Mouse (Mus musculus): ENCODE measurements at regions not wholly inside any gene's neighbourhood (a gene's known extent, or its start where the extent isn't known, plus 50 kb on each side); places are given as distances from the start of the nearest gene placed in this dataset.
A peak's percentile ranks its signal among the peaks of the same experiment; 100 is the strongest.

GRCm38 (mm10) chr1:128711121-128711520, 119.0 kb upstream of the Cxcr4 start:
- no peak overlapping the region for H3K4me3 ChIP-seq (ENCODE audit: low read depth, low read length)
- ATAC-seq (ENCODE audit: low read depth), result 0 out of 2 replicates have a peak, but pooled peaks have one; percentile 6

GRCm38 (mm10) chr1:128707747-128708146, 115.7 kb upstream of the Cxcr4 start:
- no peak overlapping the region for H3K27ac ChIP-seq (replicated peaks; ENCODE audit: low read depth, low read length)
- no peaks in the 10 kb centered on the region for H3K27me3 ChIP-seq (replicated peaks; ENCODE audit: control insufficient read depth, insufficient read depth, low read length)
- H3K9me3 ChIP-seq (ENCODE audit: control insufficient read depth, low read length), result no peaks in the 10 kb centered on the region
- ATAC-seq (ENCODE audit: low read depth) (no peak), DNase-seq (ENCODE audit: low spot score) (no peak)
- H3K9ac ChIP-seq (ENCODE audit: low read depth, low read length), result no peak overlapping the region
- no peaks in the 10 kb centered on the region for H3K4me1 ChIP-seq (ENCODE audit: control insufficient read depth, insufficient read depth, low read length)
- no peak overlapping the region for H3K4me2 ChIP-seq (ENCODE audit: low read depth, low read length)
- 93% methylated on average over 6 of the region's 6 CpGs for WGBS
- no peak overlapping the region for H3K4me3 ChIP-seq (ENCODE audit: low read depth, low read length)
- no peaks in the 10 kb centered on the region for H3K36me3 ChIP-seq (ENCODE audit: control insufficient read depth, insufficient read depth, low read length)

More at GRCm38 (mm10) chr1:128711121-128711520, 119.0 kb upstream of the Cxcr4 start:
- Histone ChIP-seq H3K4me1 (ENCODE audit: control insufficient read depth, insufficient read depth, low read length) (no peaks in the 10 kb centered on the region; the same call in 1 of the 2 replicates), H3K27me3 (replicated peaks; ENCODE audit: control insufficient read depth, insufficient read depth, low read length) (no peaks in the 10 kb centered on the region), H3K4me2 (ENCODE audit: low read depth, low read length) (no peak overlapping the region), H3K9ac (ENCODE audit: low read depth, low read length) (no peak overlapping the region), H3K9me3 (ENCODE audit: control insufficient read depth, low read length) (no peaks in the 10 kb centered on the region), H3K27ac (replicated peaks; ENCODE audit: low read depth, low read length) (no peak overlapping the region), H3K36me3 (ENCODE audit: control insufficient read depth, insufficient read depth, low read length) (no peaks in the 10 kb centered on the region)
- WGBS, result 66% methylated on average over 5 of the region's 5 CpGs
- DNase-seq (ENCODE audit: low spot score), result no peak

- WGBS, result 83% methylated on average over 2 of the region's 2 CpGs
- ATAC-seq (ENCODE audit: low read depth) (no peak), DNase-seq (ENCODE audit: low spot score) (no peak)
- H3K4me2 ChIP-seq (ENCODE audit: low read depth, low read length), result no peak overlapping the region
- H3K4me1 ChIP-seq (ENCODE audit: control insufficient read depth, insufficient read depth, low read length), result no peaks in the 10 kb centered on the region
- H3K36me3 ChIP-seq (ENCODE audit: control insufficient read depth, insufficient read depth, low read length), result no peaks in the 10 kb centered on the region
- no peaks in the 10 kb centered on the region for H3K27me3 ChIP-seq (replicated peaks; ENCODE audit: control insufficient read depth, insufficient read depth, low read length)
- no peaks in the 10 kb centered on the region for H3K9me3 ChIP-seq (ENCODE audit: control insufficient read depth, low read length)
- H3K9ac ChIP-seq (ENCODE audit: low read depth, low read length), result no peak overlapping the region
- H3K27ac ChIP-seq (replicated peaks; ENCODE audit: low read depth, low read length), result no peak overlapping the region
- H3K4me3 ChIP-seq (ENCODE audit: low read depth, low read length), result no peak overlapping the region
Observed at GRCm38 (mm10) chr1:128706167-128706566, 114.1 kb upstream of the Cxcr4 start.

GRCm38 (mm10) chr1:128705071-128705503, 113.0 kb upstream of the Cxcr4 start:
- H3K4me1 ChIP-seq (ENCODE audit: control insufficient read depth, insufficient read depth, low read length), result no peaks in the 10 kb centered on the region
- H3K27ac ChIP-seq (replicated peaks; ENCODE audit: low read depth, low read length), result no peak overlapping the region
- H3K27me3 ChIP-seq (replicated peaks; ENCODE audit: control insufficient read depth, insufficient read depth, low read length), result no peaks in the 10 kb centered on the region
- H3K9ac ChIP-seq (ENCODE audit: low read depth, low read length), result no peak overlapping the region
- no peaks in the 10 kb centered on the region for H3K9me3 ChIP-seq (ENCODE audit: control insufficient read depth, low read length)
- no peak overlapping the region for H3K4me3 ChIP-seq (ENCODE audit: low read depth, low read length)
- no peak overlapping the region for H3K4me2 ChIP-seq (ENCODE audit: low read depth, low read length)
- ATAC-seq (ENCODE audit: low read depth) (no peak), DNase-seq (ENCODE audit: low spot score) (peak; percentile 22)
- WGBS, result 43% methylated on average over 3 of the region's 3 CpGs
- H3K36me3 ChIP-seq (ENCODE audit: control insufficient read depth, insufficient read depth, low read length), result no peaks in the 10 kb centered on the region

- H3K4me2 ChIP-seq (ENCODE audit: low read depth, low read length), result no peak overlapping the region
- no peak overlapping the region for H3K4me3 ChIP-seq (ENCODE audit: low read depth, low read length)
- H3K27ac ChIP-seq (replicated peaks; ENCODE audit: low read depth, low read length), result no peak overlapping the region
- H3K9ac ChIP-seq (ENCODE audit: low read depth, low read length), result no peak overlapping the region
- H3K27me3 ChIP-seq (replicated peaks; ENCODE audit: control insufficient read depth, insufficient read depth, low read length), result no peaks in the 10 kb centered on the region
- no peaks in the 10 kb centered on the region for H3K9me3 ChIP-seq (ENCODE audit: control insufficient read depth, low read length)
- H3K4me1 ChIP-seq (ENCODE audit: control insufficient read depth, insufficient read depth, low read length), result no peaks in the 10 kb centered on the region
- no peak for ATAC-seq (ENCODE audit: low read depth)
- H3K36me3 ChIP-seq (ENCODE audit: control insufficient read depth, insufficient read depth, low read length), result no peaks in the 10 kb centered on the region
- no peak for DNase-seq (ENCODE audit: low spot score)
- WGBS, result 60% methylated on average over 3 of the region's 3 CpGs
Observed at GRCm38 (mm10) chr1:128701326-128701725, 109.2 kb upstream of the Cxcr4 start.

GRCm38 (mm10) chr1:128697962-128698361, 105.9 kb upstream of the Cxcr4 start:
- Histone ChIP-seq H3K36me3 (ENCODE audit: control insufficient read depth, insufficient read depth, low read length) (no peaks in the 10 kb centered on the region), H3K27ac (replicated peaks; ENCODE audit: low read depth, low read length) (no peak overlapping the region), H3K27me3 (replicated peaks; ENCODE audit: control insufficient read depth, insufficient read depth, low read length) (no peaks in the 10 kb centered on the region), H3K4me3 (ENCODE audit: low read depth, low read length) (no peak overlapping the region), H3K4me2 (ENCODE audit: low read depth, low read length) (no peak overlapping the region), H3K4me1 (ENCODE audit: control insufficient read depth, insufficient read depth, low read length) (no peaks in the 10 kb centered on the region), H3K9me3 (ENCODE audit: control insufficient read depth, low read length) (no peaks in the 10 kb centered on the region), H3K9ac (ENCODE audit: low read depth, low read length) (no peak overlapping the region)
- WGBS, result 83% methylated on average over 4 of the region's 4 CpGs
- DNase-seq (ENCODE audit: low spot score), result no peak
- ATAC-seq (ENCODE audit: low read depth), result no peak

- no peak for DNase-seq (ENCODE audit: low spot score)
- 78% methylated on average over 2 of the region's 2 CpGs for WGBS
- no peak for ATAC-seq (ENCODE audit: low read depth)
- H3K4me2 ChIP-seq (ENCODE audit: low read depth, low read length), result no peak overlapping the region
- no peaks in the 10 kb centered on the region for H3K27me3 ChIP-seq (replicated peaks; ENCODE audit: control insufficient read depth, insufficient read depth, low read length)
- H3K9me3 ChIP-seq (ENCODE audit: control insufficient read depth, low read length), result no peaks in the 10 kb centered on the region
- no peak overlapping the region for H3K4me3 ChIP-seq (ENCODE audit: low read depth, low read length)
- H3K27ac ChIP-seq (replicated peaks; ENCODE audit: low read depth, low read length), result no peak overlapping the region
- H3K9ac ChIP-seq (ENCODE audit: low read depth, low read length), result no peak overlapping the region
- H3K4me1 ChIP-seq (ENCODE audit: control insufficient read depth, insufficient read depth, low read length), result no peaks in the 10 kb centered on the region
- H3K36me3 ChIP-seq (ENCODE audit: control insufficient read depth, insufficient read depth, low read length), result no peaks in the 10 kb centered on the region
Observed at GRCm38 (mm10) chr1:128695936-128696335, 103.8 kb upstream of the Cxcr4 start.

- H3K4me2 ChIP-seq (ENCODE audit: low read depth, low read length), result no peak overlapping the region
- no peaks in the 10 kb centered on the region for H3K27me3 ChIP-seq (replicated peaks; ENCODE audit: control insufficient read depth, insufficient read depth, low read length)
- H3K36me3 ChIP-seq (ENCODE audit: control insufficient read depth, insufficient read depth, low read length), result no peaks in the 10 kb centered on the region
- no peak overlapping the region for H3K9ac ChIP-seq (ENCODE audit: low read depth, low read length)
- no peak overlapping the region for H3K4me3 ChIP-seq (ENCODE audit: low read depth, low read length)
- H3K9me3 ChIP-seq (ENCODE audit: control insufficient read depth, low read length), result no peaks in the 10 kb centered on the region
- ATAC-seq (ENCODE audit: low read depth), result no peak
- no peak for DNase-seq (ENCODE audit: low spot score)
- H3K27ac ChIP-seq (replicated peaks; ENCODE audit: low read depth, low read length), result no peak overlapping the region
- peaks cover 3% of the 10 kb centered on the region; the same call in 1 of the 2 replicates for H3K4me1 ChIP-seq (ENCODE audit: control insufficient read depth, insufficient read depth, low read length)
Observed at GRCm38 (mm10) chr1:128692799-128693198, 100.7 kb upstream of the Cxcr4 start.

- H3K4me2 ChIP-seq (ENCODE audit: low read depth, low read length), result no peak overlapping the region
- no peaks in the 10 kb centered on the region for H3K9me3 ChIP-seq (ENCODE audit: control insufficient read depth, low read length)
- H3K36me3 ChIP-seq (ENCODE audit: control insufficient read depth, insufficient read depth, low read length), result no peaks in the 10 kb centered on the region
- H3K27me3 ChIP-seq (replicated peaks; ENCODE audit: control insufficient read depth, insufficient read depth, low read length), result no peaks in the 10 kb centered on the region
- no peak for ATAC-seq (ENCODE audit: low read depth)
- no peak overlapping the region for H3K4me3 ChIP-seq (ENCODE audit: low read depth, low read length)
- H3K27ac ChIP-seq (replicated peaks; ENCODE audit: low read depth, low read length), result no peak overlapping the region; the same call in 1 of the 2 replicates
- H3K9ac ChIP-seq (ENCODE audit: low read depth, low read length), result no peak overlapping the region
- 26% methylated on average over 8 of the region's 8 CpGs for WGBS
- H3K4me1 ChIP-seq (ENCODE audit: control insufficient read depth, insufficient read depth, low read length), result peaks cover 8% of the 10 kb centered on the region; the same call in 1 of the 2 replicates
- no peak for DNase-seq (ENCODE audit: low spot score)
Observed at GRCm38 (mm10) chr1:128692313-128692712, 100.2 kb upstream of the Cxcr4 start.
